Mouse (Mus musculus): Measurements from ENCODE around the gene Tet3.

Gene Tet3

GRCm38 (mm10) chr6:83385569-83386090, 73.3 kb downstream of the Tet3 start:
- no peak for DNase-seq (ENCODE audit: extremely low read depth, insufficient read length, low spot score)

- no peak for DNase-seq (ENCODE audit: extremely low read depth, insufficient read length, low spot score)
Measured at GRCm38 (mm10) chr6:83381510-83382491, 77.1 kb downstream of the Tet3 start.

- no peak for DNase-seq (ENCODE audit: extremely low read depth, insufficient read length, low spot score)
Measured at GRCm38 (mm10) chr6:83373704-83374300, 85.1 kb downstream of the Tet3 start.

DNA sequence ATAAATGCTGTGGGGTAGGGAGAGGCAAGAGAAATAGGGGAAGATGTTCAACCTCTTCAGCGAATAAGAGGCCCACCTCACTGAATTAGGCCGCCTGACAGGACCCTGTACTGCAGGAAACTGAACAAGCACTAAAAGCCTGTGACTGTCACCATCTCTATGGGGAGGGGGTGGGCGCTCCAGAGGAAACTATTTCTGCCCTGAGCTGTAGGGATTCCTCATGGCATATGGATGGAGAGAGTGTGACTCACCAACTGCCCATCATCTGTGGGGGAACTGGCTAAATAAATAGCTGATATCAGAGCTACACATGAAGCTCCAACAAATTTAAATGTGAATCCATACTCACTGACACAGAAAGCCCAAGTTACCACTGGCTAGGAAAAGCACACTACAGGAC, 87.5 kb downstream of the Tet3 start:
- DNase-seq (ENCODE audit: extremely low read depth, insufficient read length, low spot score), result no peak

DNA sequence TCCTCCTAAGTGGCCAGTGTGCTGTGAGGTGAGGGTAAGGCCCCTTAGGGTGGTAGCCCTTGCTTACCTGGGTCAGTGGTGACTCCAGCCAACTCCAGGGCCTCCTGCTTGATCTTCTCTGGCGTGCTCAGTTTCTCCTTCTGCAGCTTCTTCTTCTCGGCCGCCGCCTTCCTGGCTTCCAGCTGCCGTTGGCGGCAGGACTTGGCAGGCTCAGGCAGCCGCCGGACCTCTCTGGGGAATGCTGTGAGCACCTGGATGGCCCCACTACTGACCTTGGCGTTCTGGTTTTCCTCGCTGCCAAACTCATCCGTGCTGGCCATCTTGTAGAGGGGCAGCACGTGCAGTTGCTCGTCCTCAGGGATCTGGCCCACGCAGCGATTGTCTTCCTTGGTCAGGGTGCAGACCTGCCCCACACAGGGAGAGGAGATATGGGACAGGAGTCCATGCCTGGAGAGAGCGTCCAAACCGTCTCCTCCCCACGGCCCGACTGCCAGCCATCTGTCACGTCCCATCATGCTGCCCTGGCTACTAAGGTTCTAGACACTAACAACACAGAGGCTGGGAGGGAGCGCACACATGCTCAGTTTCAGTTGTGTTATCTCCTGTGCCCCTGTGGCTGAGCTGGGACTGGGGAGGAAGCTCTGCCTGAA, 88.4 kb downstream of the Tet3 start:
- DNase-seq (ENCODE audit: extremely low read depth, insufficient read length, low spot score), result no peak

DNA sequence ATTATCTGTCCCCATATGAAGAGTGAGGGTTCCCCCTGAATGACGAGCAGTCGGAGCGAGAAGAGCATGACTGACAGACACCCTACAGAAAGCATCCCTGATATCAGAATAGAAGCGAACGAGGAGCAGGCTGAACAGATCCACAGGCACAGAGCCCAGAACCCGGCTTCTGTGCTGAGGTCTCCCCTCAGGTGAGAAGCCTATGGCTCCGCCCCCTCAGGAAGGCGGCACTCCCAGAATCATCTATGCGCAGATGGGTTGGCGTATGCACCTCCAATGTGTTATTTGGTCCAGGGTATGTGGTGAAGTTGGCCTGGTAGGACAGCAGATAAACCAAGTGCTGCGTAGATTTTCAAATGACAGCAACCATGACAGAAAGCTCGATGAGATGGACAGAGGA, 95.8 kb downstream of the Tet3 start:
- DNase-seq (ENCODE audit: extremely low read depth, insufficient read length, low spot score), result no peak

DNA sequence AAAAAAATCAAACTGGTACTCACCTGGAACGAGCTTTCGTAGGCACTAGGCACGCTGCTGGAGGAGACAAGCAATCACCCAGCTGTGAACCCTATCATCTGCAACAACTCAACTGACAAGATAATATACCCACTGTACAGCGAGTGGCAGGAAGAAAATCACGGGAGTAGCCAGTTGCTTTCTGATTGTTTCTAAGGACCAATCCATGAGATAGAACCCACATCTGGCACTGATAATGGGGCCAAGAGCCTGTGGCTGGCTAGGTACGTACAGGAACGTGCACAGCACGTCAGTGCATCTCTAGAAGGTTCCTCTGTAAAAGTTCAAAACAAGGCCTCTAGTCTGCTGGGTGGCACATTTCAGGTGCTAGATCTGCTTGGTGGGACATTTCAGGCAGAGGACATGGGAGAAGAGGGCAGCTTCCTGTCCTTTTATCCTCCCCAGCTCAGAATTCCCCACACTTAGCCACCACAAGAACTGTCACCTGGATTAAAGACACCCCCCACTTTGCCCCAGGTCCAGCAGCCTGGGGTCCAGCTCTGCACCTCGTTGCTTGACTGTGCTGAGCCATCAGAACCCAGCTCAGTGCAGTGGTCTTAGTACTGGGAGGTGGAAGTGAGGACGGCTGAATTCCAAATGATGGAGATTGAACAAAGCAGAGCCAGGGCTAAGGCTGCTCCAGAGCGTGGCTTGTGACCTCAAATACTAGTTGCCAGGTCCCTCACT, 97.2 kb downstream of the Tet3 start:
- no peak for DNase-seq (ENCODE audit: extremely low read depth, insufficient read length, low spot score)

DNA sequence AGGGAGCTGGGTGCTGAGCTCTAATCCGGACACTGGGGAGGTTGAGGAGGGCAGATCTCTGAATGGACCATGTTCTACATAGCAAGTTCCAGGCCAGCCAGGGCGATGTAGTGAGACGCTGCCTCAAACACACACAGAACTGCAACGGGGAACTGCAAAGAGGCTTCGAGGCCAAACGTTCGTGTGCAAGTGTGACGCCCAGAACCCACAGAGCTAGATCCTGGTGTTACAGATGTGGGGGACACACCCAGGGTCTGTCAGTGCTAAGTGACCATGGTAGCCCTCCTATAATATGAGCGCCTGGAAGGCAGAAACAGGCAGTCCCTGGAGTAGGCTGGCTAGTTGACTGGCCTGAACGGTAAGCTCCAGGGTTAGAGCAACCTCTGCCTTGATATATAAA, 101.4 kb downstream of the Tet3 start:
- DNase-seq (ENCODE audit: extremely low read depth, insufficient read length, low spot score), result no peak

DNA sequence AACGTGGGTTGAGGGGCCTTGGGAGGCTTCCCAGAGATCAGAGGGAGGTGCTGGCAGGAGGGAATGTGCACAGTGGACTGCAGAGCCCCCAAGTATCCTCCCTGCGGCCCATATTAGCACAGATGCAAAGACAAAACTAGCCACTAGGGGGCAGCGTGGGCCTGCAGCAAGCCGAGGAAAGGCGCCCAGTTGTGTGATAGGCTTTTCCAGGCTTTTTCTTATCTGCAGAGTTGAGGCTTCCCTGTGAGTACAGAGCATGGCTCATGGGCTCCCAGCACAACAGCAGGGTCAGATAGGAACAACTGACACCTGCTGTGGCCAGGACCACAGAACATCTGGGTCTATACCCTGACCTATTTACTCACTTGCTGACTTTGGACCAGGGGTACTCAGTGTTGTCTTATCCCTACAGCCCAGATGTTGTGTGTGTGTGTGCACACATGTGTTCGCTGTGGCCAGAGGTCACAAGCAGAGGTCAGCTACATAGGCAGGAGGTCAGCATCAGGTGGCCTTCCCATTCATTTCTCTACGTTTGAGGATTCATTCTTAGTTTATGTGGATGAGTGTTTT, 102.2 kb downstream of the Tet3 start:
- no peak for DNase-seq (ENCODE audit: extremely low read depth, insufficient read length, low spot score)

DNA sequence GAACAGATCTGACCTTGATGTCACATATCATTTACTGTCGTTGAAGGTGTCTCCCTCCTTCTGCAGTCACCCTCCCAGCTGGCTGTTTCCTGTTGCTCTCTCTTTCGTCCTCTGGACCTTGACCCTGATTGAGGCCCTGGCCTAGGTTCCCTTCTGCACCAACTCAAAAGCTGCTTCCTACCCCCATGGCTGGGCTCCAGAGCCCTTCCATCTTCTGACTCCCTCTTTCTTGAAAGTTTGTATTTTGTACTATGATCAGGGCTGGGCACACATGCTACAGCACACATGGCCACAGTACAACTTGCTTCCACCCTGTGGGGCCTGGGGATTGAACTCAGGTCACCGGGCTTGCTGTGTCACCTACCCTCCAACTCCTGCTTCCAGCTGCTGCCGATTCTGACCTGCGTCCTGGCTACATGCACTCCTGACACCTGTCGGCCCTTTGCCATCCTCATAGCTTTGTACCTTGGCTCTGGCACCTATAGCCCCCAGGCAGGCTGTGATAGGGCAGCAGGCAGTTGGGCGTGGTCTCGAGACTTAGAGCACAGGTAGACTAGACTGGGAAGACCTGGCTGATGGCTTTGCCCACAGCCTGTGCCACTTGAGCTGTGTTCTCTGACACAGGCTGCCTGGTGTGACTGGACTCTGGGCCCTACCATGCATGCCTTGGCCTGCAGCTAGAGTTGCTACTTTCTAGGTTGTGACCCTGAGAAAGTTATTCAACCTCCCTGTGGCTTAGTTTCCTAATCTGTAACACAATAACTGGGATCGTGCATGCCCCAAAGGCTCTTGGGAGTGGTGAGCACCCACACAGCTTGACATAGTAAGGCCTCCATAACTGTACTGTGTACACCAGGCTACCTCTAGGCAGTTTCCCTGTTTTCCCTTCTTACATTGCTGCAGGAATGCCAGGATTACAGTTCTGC, 103.8 kb downstream of the Tet3 start:
- DNase-seq (ENCODE audit: extremely low read depth, insufficient read length, low spot score), result no peak

DNA sequence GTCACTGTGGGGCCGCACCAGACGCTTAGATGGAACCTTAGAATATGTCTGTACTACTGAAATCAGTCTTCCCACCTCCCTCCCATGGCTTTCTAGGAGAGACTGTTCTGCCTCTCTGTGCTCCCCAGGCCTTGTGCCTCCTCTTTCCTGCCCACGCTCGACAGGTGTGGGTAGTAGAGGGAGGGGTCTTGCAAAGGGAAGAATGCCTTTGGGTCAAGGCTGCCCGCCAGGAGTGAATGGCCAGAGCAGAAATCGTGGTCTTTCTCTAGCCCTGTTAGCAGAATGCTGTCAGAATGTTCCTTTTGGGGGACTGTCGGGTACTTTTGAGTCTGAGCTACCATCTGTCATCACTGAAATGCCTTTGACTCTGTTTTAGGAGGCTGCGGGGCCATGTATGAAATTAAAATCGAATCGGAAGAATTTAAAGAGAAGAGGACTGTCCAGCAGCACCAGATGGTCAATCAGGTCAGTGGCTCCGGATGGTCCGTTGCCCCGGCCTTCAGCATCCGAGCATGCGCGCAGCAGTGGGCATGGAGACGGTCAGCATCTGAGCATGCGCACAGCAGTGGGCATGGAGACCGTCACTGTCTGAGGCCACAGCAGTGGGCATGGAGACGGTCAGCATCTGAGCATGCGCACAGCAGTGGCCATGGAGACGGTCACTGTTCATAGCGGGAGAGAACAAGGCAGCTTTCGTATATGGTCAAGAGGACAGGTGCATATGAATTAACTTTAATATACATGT, 106.0 kb downstream of the Tet3 start:
- DNase-seq (ENCODE audit: extremely low read depth, insufficient read length, low spot score), result no peak

- no peak for DNase-seq (ENCODE audit: extremely low read depth, insufficient read length, low spot score)
Measured at GRCm38 (mm10) chr6:83351490-83352160, 107.3 kb downstream of the Tet3 start.

DNA sequence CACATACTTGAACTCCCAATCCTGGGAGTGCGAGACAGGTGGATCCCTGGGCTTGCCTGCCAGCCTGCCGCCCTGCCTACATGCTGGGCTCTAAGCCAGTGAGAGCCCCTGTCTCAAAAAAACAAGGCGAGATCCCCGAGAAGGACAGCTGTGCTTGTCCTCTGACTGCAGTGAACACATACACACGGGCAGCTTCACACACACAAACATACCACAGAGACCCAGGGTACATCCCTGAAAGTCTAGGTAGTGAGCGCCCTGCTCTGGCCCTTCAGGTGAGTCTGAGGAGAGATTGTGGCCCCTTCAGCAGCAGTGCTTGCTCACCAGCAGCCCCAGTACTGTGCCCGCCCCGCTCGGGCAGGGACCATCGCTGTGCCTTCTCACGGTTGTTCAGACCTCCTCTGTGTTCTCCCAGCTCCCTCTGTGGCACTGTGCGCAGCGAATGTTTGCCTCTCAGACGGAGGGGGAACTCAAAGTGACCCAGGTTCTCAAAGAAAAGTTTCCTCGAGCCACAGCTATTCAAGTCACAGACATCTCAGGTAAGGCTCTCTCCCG, 108.0 kb downstream of the Tet3 start:
- DNase-seq (ENCODE audit: extremely low read depth, insufficient read length, low spot score), result no peak

DNA sequence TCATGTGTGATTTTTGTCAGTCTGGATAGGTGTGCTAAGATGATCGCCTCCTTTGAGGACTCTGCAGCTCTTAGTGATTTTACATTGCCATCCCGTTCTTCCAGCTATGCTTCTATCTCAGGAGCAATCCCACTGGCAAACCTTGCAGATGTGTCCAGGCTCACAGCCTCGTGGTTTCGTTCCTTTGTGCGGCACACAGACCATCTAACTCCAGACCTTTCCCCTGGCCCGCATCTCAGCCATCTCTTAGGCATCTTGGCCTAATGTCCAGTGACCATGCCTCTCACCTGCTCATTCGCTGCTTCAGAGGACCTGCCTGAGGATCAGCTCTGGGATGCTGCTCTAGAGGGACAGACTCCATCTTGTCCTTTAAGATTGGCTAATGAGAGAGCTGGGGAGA, 108.7 kb downstream of the Tet3 start:
- no peak for DNase-seq (ENCODE audit: extremely low read depth, insufficient read length, low spot score)

DNA sequence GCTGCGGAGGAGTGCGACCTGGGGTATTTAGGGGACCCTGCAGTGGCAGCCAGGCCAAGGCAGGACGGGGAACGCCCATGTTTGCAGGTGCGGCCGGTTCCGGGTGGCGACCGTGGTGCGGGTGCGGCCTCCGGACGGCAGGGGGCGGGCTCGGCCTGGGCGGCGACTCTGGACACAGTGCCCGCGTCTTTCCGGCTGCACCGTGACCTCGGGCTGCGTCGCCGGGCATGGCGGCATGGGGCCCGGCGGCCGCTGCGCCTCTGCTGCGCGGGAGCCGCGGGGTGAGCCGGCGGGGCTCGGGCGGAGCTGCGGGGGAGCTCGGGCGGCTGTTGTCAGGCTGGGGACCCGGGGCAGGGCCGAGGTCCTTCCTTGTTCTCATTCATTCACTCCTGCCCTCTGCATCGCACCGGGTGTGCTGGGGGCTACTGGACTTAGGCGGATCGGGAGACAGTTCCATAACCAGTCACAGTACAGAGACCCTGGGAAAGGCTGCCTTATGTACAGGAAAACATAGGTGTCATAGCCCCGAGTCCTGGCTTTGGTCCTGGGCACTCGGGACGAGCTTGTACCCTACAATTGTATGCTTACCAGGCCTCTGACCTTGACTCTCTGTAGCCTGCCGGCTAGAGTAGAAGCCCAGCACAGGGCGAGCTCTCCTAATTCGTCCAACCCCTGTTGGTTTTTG, 109.5 kb downstream of the Tet3 start:
- DNase-seq (ENCODE audit: extremely low read depth, insufficient read length, low spot score), result peak; percentile 83

DNA sequence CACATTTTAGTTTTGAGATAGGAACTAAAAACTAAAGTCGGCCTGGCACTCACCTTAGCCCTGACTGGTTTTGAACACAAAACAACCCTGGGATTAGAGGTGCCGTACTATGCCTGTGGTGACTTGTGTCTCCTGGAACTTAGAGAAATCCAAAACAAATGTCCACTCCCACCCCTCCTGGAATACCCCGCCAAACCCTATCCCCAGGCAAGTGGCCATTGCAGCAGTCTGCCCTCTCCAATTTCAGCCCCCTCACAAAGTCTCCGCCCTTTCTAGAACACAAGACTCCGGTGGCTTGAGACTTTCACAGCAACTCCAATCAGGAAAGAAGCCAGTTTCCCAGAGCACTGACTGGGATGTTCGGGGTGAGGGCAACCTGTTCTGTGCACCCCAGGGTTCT, 110.0 kb downstream of the Tet3 start, which contains the start of gene Bola3:
Gene Bola3 (plus strand): TSS at position 275 of the 400 bp plus-strand sequence.
- no peak for DNase-seq (ENCODE audit: extremely low read depth, insufficient read length, low spot score)

DNA sequence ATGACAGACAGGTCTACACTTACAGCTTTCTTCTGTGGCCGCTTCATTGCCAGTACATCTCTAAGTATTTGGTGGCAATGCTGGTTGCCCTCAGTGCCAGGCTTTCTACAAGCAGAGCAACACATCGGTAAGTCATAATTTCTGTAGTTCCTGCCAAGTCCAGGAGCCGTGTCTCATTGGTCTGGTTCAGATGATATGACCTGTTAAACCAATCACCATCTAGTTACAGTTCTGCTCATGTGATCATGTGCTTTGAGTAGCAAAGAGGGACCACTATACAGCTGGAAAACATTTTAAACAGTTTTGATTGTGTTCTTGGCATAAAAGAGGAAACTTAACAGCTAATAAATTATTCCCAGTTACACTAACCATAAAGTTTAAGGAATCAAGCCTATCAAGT, 111.0 kb downstream of the Tet3 start:
- DNase-seq (ENCODE audit: extremely low read depth, insufficient read length, low spot score), result no peak
